Mouse (Mus musculus): ENCODE measurements around the gene Mid1ip1.
A peak's percentile ranks its signal among the peaks of the same experiment; 100 is the strongest.

Mid1ip1 gene

DNA sequence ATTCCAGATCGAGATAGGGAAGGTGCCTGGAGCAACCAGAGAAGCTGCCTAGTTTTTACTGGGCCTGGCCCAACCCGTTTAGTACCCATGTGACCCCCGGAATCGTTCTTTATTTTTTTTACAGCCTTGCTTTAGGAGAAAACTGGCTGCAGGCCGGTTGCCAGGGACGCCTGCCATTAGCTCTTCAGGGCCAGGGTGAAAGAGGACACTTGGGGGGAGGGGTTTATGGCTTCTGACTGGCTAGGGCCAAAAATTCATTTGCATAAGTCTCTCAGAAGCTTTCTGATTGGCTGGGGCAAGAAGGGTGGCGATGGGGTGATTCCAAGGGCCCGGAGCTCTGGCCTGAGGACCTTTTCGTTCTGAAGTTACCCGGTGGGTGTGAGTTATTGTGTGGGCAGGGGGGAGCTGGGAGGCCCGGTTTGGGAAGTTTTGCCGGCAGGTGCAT lies at the start of gene Mid1ip1:
Gene Mid1ip1 (plus strand): TSS at position 318 of the 445 bp plus-strand sequence.
- peak; percentile 88 for DNase-seq (ENCODE audit: low spot score)

DNA sequence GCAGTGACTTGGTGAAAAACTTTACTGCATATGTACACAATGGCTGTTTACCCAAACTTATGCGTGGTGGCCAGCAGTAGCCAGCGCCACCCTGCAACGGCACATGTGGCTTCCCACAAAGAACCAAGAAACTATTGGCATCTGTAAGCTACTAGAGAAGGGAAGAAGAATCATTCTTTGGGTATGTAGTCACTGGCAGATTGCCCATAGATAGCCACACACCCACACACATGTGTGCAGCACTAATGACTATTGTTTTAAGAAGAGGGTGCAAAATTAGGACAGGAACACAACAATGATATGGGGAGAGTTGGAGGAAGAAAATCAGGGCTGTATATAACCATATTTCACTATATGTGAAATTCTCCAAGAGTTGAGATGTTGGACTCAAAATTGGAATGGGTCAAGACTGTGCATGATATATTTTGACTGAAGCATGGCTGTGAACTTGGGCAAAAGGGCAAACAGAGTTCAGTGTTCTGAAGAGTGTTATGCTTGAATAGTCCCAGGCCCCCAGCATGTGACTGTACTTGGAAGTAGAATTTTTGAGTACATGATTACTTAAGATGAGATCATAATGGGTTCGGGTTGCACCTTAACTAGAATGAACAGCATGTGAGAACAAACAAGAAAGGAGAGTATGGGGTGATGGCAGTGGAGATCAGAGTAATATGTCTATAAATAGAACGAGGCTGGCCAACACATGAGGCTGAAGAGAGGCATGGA lies 20.2 kb upstream of the Mid1ip1 start:
- DNase-seq (ENCODE audit: low spot score): no peak

DNA sequence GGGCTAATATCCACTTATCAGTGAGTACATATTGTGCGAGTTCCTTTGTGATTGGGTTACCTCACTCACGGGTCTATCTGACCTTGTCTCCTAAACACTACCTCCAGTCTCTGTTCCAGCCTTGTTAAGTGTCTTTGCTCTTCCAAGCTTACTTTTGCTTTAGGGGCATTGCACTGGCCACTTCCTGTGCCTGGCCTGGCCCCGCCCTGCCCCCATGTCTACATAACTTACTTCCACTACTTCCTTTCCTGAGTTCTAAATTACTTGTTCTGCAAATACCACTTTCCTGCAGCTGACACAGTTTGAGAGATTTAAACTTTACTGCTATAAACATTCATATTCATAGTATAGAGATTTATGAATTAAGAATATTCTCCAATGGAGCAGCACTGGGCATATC lies 8.1 kb upstream of the Mid1ip1 start:
- no peak for DNase-seq (ENCODE audit: low spot score)

GRCm38 (mm10) chrX:10713839-10714637 lies 775 bp upstream of the Mid1ip1 start:
- no peak for DNase-seq (ENCODE audit: low spot score)

DNA sequence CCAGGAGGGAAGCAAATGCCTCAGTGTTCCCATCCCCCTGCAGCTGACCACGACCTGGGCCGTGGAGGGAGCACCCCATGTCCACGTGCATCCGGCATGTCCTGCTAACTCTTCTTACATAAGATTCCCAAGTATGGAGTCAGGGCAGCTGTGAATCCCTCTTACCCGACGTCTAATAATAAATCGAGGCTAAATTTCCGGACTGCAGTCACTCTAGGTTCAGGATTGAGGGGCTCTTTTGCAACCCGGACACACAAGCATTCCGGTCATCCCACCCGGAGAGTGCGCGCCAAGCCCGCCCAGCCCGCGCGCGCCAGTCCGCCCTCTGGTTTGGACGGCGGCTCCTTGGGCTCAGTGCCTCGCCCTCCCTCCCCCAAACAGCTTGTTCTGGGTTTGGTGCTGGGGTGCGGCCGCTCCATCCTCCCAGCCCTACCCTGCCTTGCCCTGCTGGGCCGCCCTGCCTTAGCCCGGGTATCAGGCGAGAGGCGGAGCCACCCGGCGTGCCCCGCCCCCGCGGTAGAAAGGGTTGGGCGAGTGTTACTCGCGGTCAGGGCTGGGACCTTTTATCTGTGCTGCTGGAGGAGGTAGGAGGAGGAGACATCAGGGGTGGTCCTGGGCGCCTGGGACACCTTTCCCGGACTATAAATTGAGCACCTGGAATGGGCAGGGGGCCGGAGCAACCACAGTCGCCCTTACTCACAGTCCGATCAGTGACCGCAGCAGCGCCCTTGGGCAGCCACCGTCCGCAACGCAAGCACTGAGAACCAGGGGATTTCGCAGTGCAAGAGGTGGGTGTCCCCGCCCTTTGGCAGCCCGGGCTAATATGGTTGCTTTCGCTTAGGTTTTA lies 2.3 kb downstream of the Mid1ip1 start:
- DNase-seq (ENCODE audit: low spot score): peak; percentile 91

DNA sequence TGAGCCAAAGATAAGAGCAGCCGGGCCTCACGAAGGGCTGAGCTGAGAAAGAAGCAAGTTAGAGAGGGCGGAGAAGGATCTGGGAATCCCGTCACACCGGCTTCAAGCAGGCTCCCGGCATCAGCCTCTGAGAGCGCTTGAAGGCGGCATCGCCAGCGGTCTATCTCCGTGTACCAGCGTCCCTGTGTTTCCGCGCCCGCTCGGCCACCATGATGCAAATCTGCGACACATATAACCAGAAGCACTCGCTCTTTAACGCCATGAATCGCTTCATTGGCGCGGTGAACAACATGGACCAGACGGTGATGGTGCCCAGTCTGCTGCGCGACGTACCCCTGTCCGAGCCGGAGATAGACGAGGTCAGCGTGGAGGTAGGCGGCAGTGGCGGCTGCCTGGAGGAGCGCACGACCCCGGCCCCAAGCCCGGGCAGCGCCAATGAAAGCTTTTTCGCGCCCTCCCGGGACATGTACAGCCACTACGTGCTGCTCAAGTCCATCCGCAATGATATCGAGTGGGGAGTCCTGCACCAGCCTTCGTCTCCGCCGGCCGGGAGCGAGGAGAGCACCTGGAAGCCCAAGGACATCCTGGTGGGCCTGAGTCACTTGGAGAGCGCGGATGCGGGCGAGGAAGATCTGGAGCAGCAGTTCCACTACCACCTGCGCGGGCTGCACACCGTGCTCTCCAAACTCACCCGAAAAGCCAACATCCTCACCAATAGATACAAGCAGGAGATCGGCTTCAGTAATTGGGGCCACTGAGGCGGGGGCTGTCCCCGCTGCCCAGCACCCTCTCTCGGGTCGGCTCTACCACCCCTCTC lies 3.4 kb downstream of the Mid1ip1 start:
- no peak for DNase-seq (ENCODE audit: low spot score)

GRCm38 (mm10) chrX:10718838-10719539 lies 4.2 kb downstream of the Mid1ip1 start:
- DNase-seq (ENCODE audit: low spot score): peak; percentile 72

GRCm38 (mm10) chrX:10720391-10720790 lies 5.6 kb downstream of the Mid1ip1 start:
- no peak for DNase-seq (ENCODE audit: low spot score)

- DNase-seq (ENCODE audit: low spot score): no peak
These were observed 9.8 kb downstream of the Mid1ip1 start for GRCm38 (mm10) chrX:10724571-10724970.

GRCm38 (mm10) chrX:10729488-10729887 lies 14.7 kb downstream of the Mid1ip1 start:
- no peak for DNase-seq (ENCODE audit: low spot score)

- DNase-seq (ENCODE audit: low spot score): no peak
These were observed 19.6 kb downstream of the Mid1ip1 start for GRCm38 (mm10) chrX:10734453-10734852.

- no peak for DNase-seq (ENCODE audit: low spot score)
These were observed 20.1 kb downstream of the Mid1ip1 start for GRCm38 (mm10) chrX:10734874-10735273.

GRCm38 (mm10) chrX:10758866-10759265 lies 44.1 kb downstream of the Mid1ip1 start:
- DNase-seq (ENCODE audit: low spot score): no peak

DNA sequence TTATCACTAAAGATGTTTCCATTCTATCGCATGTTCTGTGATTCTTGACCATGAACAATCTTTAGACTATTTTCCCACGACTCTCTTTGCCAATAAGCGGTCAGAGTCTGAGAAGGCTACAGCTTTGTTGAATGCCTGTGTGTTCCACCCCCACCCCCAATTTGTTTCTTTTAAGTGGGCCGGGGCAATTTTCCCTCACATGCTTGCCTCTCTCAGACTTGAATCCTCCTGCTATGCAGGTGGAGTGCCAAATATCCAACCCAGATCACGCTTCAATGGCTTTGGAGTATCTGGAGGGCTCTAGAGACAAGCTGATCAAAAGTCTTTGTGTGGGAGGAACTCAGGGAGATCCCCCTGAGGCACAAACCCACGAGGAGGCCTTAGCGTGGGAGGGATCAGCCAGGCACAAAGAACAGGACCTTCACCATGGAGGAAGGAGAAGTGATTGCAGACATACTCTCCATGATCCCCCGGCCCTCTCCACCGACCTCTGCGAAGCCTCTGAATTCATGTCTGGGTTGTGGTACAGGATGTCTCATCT lies 48.7 kb downstream of the Mid1ip1 start:
- no peak for DNase-seq (ENCODE audit: low spot score)
